Mouse (Mus musculus) liver, adult 2 months (tissue): ENCODE results near the gene Colq.
A peak's percentile ranks its signal among the peaks of the same experiment; 100 is the strongest.

ENCODE experiments used
- CTCF ChIP-seq: fragments of 200-500 bp; IDR thresholded peaks from 2 replicates; pipeline ENCODE4 v1.5.1; 2011; ENCODE audit warnings: low read depth, low read length, control low read depth
- POLR2A ChIP-seq: fragments of 200-500 bp; IDR thresholded peaks from 2 replicates; pipeline ENCODE4 v1.6.1; 2011; ENCODE audit warnings: low read length, control low read depth; ENCODE audit not compliant: insufficient read depth; ENCODE audit errors: extremely low read depth

- 0 out of 2 replicates have a peak, but pooled peaks have one; percentile 1 for TF ChIP-seq CTCF
- no peak for TF ChIP-seq POLR2A
These were observed 13.8 kb upstream of the Colq start for GRCm38 (mm10) chr14:31604916-31605315.
